Mouse (Mus musculus): Measurements from ENCODE around the gene Atp6v1c2.

GRCm38 (mm10) chr12:17369111-17369510, 40.0 kb upstream of the Atp6v1c2 start:
- TF ChIP-seq CTCF (IDR thresholded peaks at IDR 0.05; ENCODE audit: low read depth) (no peak), EP300 (optimal IDR thresholded peaks at IDR 0.05) (no peak)

Measured in stomach, postnatal 0 days (tissue).